Mouse (Mus musculus): ENCODE data around the gene Dusp28. TPM values are rescaled to one million over a fixed set of nuclear protein-coding genes. Genes with fewer than 3 reads are reported as not detected.

Dusp28 gene
- polyA plus RNA-seq, 1 experiment: 3.0 TPM

GRCm38 (mm10) chr1:92935054-92935962 lies 28.5 kb downstream of the Dusp28 start:
- Histone ChIP-seq H3K4me1 (ENCODE audit: control insufficient read depth, insufficient read depth, low read length) (peaks cover 4% of the 10 kb centered on the region; the same call in 1 of the 2 replicates), H3K27ac (ENCODE audit: insufficient read depth, low read length) (0 out of 2 replicates have a peak overlapping the region, but pooled peaks have one; percentile 4), H3K4me3 (ENCODE audit: insufficient read depth, low read length) (peak overlapping the region; percentile 73)
- no peak for TF ChIP-seq POLR2A (IDR thresholded peaks at IDR 0.05; ENCODE audit: low read depth, low read length)
- no peak for TF ChIP-seq CTCF (IDR thresholded peaks at IDR 0.05; ENCODE audit: borderline replicate concordance, insufficient read depth, low read length)

GRCm38 (mm10) chr1:92935977-92936376 lies 29.2 kb downstream of the Dusp28 start:
- Histone ChIP-seq H3K4me3 (ENCODE audit: insufficient read depth, low read length) (peak overlapping the region; percentile 73), H3K27ac (ENCODE audit: insufficient read depth, low read length) (no peak overlapping the region), H3K4me1 (ENCODE audit: control insufficient read depth, insufficient read depth, low read length) (peaks cover 4% of the 10 kb centered on the region; the same call in 1 of the 2 replicates)
- TF ChIP-seq CTCF (IDR thresholded peaks at IDR 0.05; ENCODE audit: borderline replicate concordance, insufficient read depth, low read length) (no peak), POLR2A (IDR thresholded peaks at IDR 0.05; ENCODE audit: low read depth, low read length) (no peak)

- Histone ChIP-seq H3K27ac (ENCODE audit: insufficient read depth, low read length) (no peak overlapping the region), H3K4me3 (ENCODE audit: insufficient read depth, low read length) (no peak overlapping the region), H3K4me1 (ENCODE audit: control insufficient read depth, insufficient read depth, low read length) (peaks cover 4% of the 10 kb centered on the region; the same call in 1 of the 2 replicates)
- TF ChIP-seq CTCF (IDR thresholded peaks at IDR 0.05; ENCODE audit: borderline replicate concordance, insufficient read depth, low read length) (no peak), POLR2A (IDR thresholded peaks at IDR 0.05; ENCODE audit: low read depth, low read length) (no peak)
Observed at GRCm38 (mm10) chr1:92936467-92936866, 29.7 kb downstream of the Dusp28 start.

GRCm38 (mm10) chr1:92937797-92938196 lies 31.0 kb downstream of the Dusp28 start:
- Histone ChIP-seq H3K4me1 (ENCODE audit: control insufficient read depth, insufficient read depth, low read length) (peaks cover 4% of the 10 kb centered on the region; the same call in 1 of the 2 replicates), H3K27ac (ENCODE audit: insufficient read depth, low read length) (no peak overlapping the region), H3K4me3 (ENCODE audit: insufficient read depth, low read length) (no peak overlapping the region)
- TF ChIP-seq POLR2A (IDR thresholded peaks at IDR 0.05; ENCODE audit: low read depth, low read length): no peak
- no peak for TF ChIP-seq CTCF (IDR thresholded peaks at IDR 0.05; ENCODE audit: borderline replicate concordance, insufficient read depth, low read length)

- Histone ChIP-seq H3K4me3 (ENCODE audit: insufficient read depth, low read length) (no peak overlapping the region), H3K4me1 (ENCODE audit: control insufficient read depth, insufficient read depth, low read length) (peaks cover 4% of the 10 kb centered on the region; the same call in 1 of the 2 replicates), H3K27ac (ENCODE audit: insufficient read depth, low read length) (no peak overlapping the region)
- TF ChIP-seq POLR2A (IDR thresholded peaks at IDR 0.05; ENCODE audit: low read depth, low read length) (no peak), CTCF (IDR thresholded peaks at IDR 0.05; ENCODE audit: borderline replicate concordance, insufficient read depth, low read length) (no peak)
Observed at GRCm38 (mm10) chr1:92939746-92940145, 33.0 kb downstream of the Dusp28 start.

- no peak overlapping the region for H3K27ac ChIP-seq (ENCODE audit: insufficient read depth, low read length)
- no peaks in the 10 kb centered on the region for H3K4me1 ChIP-seq (ENCODE audit: control insufficient read depth, insufficient read depth, low read length)
- TF ChIP-seq CTCF (IDR thresholded peaks at IDR 0.05; ENCODE audit: borderline replicate concordance, insufficient read depth, low read length) (no peak), POLR2A (IDR thresholded peaks at IDR 0.05; ENCODE audit: low read depth, low read length) (no peak)
- H3K4me3 ChIP-seq (ENCODE audit: insufficient read depth, low read length): no peak overlapping the region
Observed at GRCm38 (mm10) chr1:92943219-92943989, 36.6 kb downstream of the Dusp28 start.

- no peak overlapping the region for H3K27ac ChIP-seq (ENCODE audit: insufficient read depth, low read length)
- H3K4me1 ChIP-seq (ENCODE audit: control insufficient read depth, insufficient read depth, low read length): no peaks in the 10 kb centered on the region
- TF ChIP-seq POLR2A (IDR thresholded peaks at IDR 0.05; ENCODE audit: low read depth, low read length) (no peak), CTCF (IDR thresholded peaks at IDR 0.05; ENCODE audit: borderline replicate concordance, insufficient read depth, low read length) (no peak)
- no peak overlapping the region for H3K4me3 ChIP-seq (ENCODE audit: insufficient read depth, low read length)
Observed at GRCm38 (mm10) chr1:92947966-92948365, 41.2 kb downstream of the Dusp28 start.

- TF ChIP-seq CTCF (IDR thresholded peaks at IDR 0.05; ENCODE audit: borderline replicate concordance, insufficient read depth, low read length): no peak
- no peak for TF ChIP-seq POLR2A (IDR thresholded peaks at IDR 0.05; ENCODE audit: low read depth, low read length)
- Histone ChIP-seq H3K27ac (ENCODE audit: insufficient read depth, low read length) (no peak overlapping the region), H3K4me3 (ENCODE audit: insufficient read depth, low read length) (no peak overlapping the region), H3K4me1 (ENCODE audit: control insufficient read depth, insufficient read depth, low read length) (no peaks in the 10 kb centered on the region)
Observed at GRCm38 (mm10) chr1:92949426-92949825, 42.6 kb downstream of the Dusp28 start.

- no peak within 1 kb of the TSS for H3K27ac ChIP-seq (ENCODE audit: insufficient read depth, low read length)
- no peaks in the 10 kb centered on the region for H3K4me1 ChIP-seq (ENCODE audit: control insufficient read depth, insufficient read depth, low read length)
- H3K4me3 ChIP-seq (ENCODE audit: insufficient read depth, low read length): no peak within 1 kb of the TSS
- TF ChIP-seq POLR2A (IDR thresholded peaks at IDR 0.05; ENCODE audit: low read depth, low read length): no peak
- no peak for TF ChIP-seq CTCF (IDR thresholded peaks at IDR 0.05; ENCODE audit: borderline replicate concordance, insufficient read depth, low read length)
Observed at GRCm38 (mm10) chr1:92950607-92951006, 43.8 kb downstream of the Dusp28 start, which contains the start of gene Gpr35. Gene Gpr35 (plus strand): TSS chr1:92950865.
